Mouse (Mus musculus): Measurements from ENCODE around the gene Prickle3. TPM values are rescaled to one million over a fixed set of nuclear protein-coding genes. Genes with fewer than 3 reads are reported as not detected.
"Not testable (repeated sequence)": the region's sequence is repeated elsewhere in the genome, so short reads cannot be mapped to it uniquely, and the experiment has no call there.

Gene Prickle3
- polyA plus RNA-seq, 1 experiment from 2014 or later = 9.7 TPM

DNA sequence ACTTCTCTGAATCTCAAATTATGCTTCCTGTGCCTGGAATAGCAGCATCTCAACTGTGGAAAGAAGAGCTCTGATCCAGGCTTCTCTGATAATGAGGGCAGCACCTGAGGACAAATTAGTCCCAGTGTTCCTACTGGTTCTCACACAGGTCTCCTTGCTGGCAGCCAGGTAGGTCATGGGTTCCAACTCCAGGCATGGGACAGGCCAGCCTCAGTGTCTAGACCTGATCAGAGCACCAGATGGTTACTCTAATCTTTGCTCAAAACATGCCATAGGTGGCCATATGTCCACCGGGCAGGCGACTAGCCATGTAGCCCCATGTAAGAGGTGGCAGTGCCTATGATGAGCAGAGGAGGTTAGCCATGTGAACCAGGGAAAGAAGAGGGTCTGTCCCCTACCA is 31.3 kb downstream of the Prickle3 start:
- WGBS = 87% methylated on average over 2 of the region's 2 CpGs
- H3K4me3 ChIP-seq (replicated peaks; ENCODE audit: low read depth, low read length) = no peak overlapping the region
- no peaks in the 10 kb centered on the region for H3K36me3 ChIP-seq (ENCODE audit: insufficient read depth, low read length)
- no peak for DNase-seq (ENCODE audit: low spot score)
- no peak for TF ChIP-seq CTCF (IDR thresholded peaks at IDR 0.05; ENCODE audit: low read depth)
- ATAC-seq (replicated peaks; ENCODE audit: low FRiP score, low read depth) = no peak
- no peak overlapping the region for H3K9ac ChIP-seq (ENCODE audit: low read depth, low read length)
- no peaks in the 10 kb centered on the region for H3K9me3 ChIP-seq (replicated peaks; ENCODE audit: low read length)
- no peak overlapping the region for H3K27ac ChIP-seq
- H3K4me2 ChIP-seq (ENCODE audit: low read length) = no peak overlapping the region
- no peaks in the 10 kb centered on the region for H3K27me3 ChIP-seq (ENCODE audit: insufficient read depth, low read length)
- no peaks in the 10 kb centered on the region for H3K4me1 ChIP-seq (replicated peaks; ENCODE audit: insufficient read depth, low read length)

DNA sequence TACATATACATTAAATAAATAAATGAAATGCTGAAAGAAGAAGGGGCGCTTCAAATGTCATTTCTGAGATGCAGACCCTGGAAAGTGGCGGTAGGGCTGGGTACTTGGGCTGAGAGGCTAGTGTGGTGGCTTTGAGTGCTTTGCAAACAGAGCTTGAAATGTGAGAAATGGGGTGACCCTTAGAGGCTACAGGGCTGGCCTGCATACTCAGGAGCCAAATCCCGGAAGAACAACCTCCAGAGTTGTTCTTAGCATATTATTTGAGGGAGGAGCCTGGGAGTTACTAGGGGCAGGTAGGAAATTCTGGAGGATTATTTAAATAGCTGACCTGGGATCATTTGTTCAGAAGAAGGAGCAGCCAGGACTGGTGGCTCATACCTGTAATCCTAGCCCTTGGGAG is 33.4 kb downstream of the Prickle3 start:
- WGBS = 61% methylated on average over 3 of the region's 3 CpGs
- ATAC-seq (replicated peaks; ENCODE audit: low FRiP score, low read depth) (no peak), DNase-seq (ENCODE audit: low spot score) (no peak)
- no peak overlapping the region for H3K4me3 ChIP-seq (replicated peaks; ENCODE audit: low read depth, low read length)
- no peaks in the 10 kb centered on the region for H3K27me3 ChIP-seq (ENCODE audit: insufficient read depth, low read length)
- no peak for TF ChIP-seq CTCF (IDR thresholded peaks at IDR 0.05; ENCODE audit: low read depth)
- H3K4me1 ChIP-seq (replicated peaks; ENCODE audit: insufficient read depth, low read length) = no peaks in the 10 kb centered on the region
- H3K27ac ChIP-seq = no peak overlapping the region
- no peak overlapping the region for H3K4me2 ChIP-seq (ENCODE audit: low read length)
- H3K9me3 ChIP-seq (replicated peaks; ENCODE audit: low read length) = no peaks in the 10 kb centered on the region
- H3K36me3 ChIP-seq (ENCODE audit: insufficient read depth, low read length) = no peaks in the 10 kb centered on the region
- no peak overlapping the region for H3K9ac ChIP-seq (ENCODE audit: low read depth, low read length)

DNA sequence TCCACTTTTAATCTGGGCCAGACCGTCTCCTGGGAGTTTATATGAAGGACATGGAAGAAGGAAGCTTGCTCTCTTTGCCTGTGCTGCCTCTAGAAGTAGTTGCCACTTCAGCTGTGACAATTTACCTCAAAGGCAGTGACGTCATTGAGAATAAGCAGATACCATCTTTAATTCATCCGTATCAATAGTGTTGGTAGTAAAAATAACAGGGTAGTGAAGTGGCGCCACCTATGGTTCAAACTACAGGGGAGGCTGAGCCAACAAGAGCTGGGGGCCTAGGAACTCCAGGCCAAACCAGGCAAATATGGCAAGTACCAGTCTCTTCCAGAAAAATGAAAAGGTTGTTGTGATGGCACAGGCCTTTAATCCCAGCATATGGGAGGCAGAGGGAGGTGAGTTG is 35.8 kb downstream of the Prickle3 start:
- DNase-seq (ENCODE audit: low spot score) = peak; percentile 49

DNA sequence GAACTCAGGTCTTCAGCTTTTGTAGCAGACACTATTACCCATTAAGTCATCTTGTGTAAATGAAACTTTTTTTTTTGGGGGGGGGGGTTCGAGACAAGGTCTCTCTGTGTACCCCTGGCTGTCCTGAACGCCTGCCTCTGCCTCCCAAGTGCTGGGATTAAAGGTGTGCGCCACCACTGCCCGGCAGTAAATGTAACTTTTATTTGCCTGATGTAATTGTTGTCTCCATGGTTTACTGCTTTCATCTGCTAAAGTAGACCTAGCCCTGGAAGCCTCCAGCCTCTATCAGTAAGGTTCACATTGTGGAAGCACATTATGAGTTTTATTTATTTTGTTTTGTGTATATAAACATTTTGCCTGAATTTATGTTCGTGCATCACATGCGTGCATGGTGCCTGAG is 39.5 kb downstream of the Prickle3 start:
- H3K4me3 ChIP-seq (replicated peaks; ENCODE audit: low read depth, low read length) = peak overlapping the region; percentile 51; the same call in 1 of the 2 replicates

More for the DNA sequence above, 35.8 kb downstream of the Prickle3 start:
- Histone ChIP-seq H3K27ac (no peak overlapping the region), H3K36me3 (ENCODE audit: insufficient read depth, low read length) (no peaks in the 10 kb centered on the region), H3K4me1 (replicated peaks; ENCODE audit: insufficient read depth, low read length) (no peaks in the 10 kb centered on the region), H3K4me3 (replicated peaks; ENCODE audit: low read depth, low read length) (no peak overlapping the region), H3K9me3 (replicated peaks; ENCODE audit: low read length) (no peaks in the 10 kb centered on the region), H3K9ac (ENCODE audit: low read depth, low read length) (no peak overlapping the region), H3K4me2 (ENCODE audit: low read length) (no peak overlapping the region), H3K27me3 (ENCODE audit: insufficient read depth, low read length) (no peaks in the 10 kb centered on the region)
- no peak for ATAC-seq (replicated peaks; ENCODE audit: low FRiP score, low read depth)
- peak; percentile 65 for TF ChIP-seq CTCF (IDR thresholded peaks at IDR 0.05; ENCODE audit: low read depth)
- WGBS = 45% methylated on average over 4 of the region's 4 CpGs

DNA sequence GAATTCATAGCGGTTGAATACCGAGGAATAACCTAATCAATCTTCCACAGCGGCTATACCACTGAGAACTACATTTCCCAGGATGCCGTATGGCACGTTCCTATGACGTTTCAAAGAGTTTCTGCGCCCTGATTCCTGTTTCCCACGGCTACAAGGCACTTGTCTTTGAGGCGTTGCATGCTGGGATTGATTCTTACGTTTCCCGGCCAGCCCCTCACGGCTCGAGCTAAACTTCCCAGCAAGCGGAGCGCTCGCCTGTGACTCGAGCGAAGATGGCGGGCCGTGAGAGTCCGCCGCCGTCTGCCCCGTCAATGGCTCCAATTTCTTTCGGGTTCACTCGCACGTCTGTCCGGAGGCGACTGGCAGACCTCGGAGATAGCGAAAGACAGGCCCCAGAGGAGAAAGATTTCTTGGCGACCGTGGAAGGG is 39.9 kb downstream of the Prickle3 start, which contains the start of gene Gpkow:
Gene Gpkow (plus strand): TSS at position 178 of the 428 bp plus-strand sequence.
- ATAC-seq (replicated peaks; ENCODE audit: low FRiP score, low read depth) = peak; percentile 94
- H3K36me3 ChIP-seq (ENCODE audit: insufficient read depth, low read length) = no peaks in the 10 kb centered on the region
- no peaks in the 10 kb centered on the region for H3K27me3 ChIP-seq (ENCODE audit: insufficient read depth, low read length)
- H3K4me3 ChIP-seq (replicated peaks; ENCODE audit: low read depth, low read length) = peak within 1 kb of the TSS; percentile 51
- no peak; the same call in 1 of the 2 replicates for TF ChIP-seq CTCF (IDR thresholded peaks at IDR 0.05; ENCODE audit: low read depth)
- H3K4me1 ChIP-seq (replicated peaks; ENCODE audit: insufficient read depth, low read length) = no peaks in the 10 kb centered on the region
- WGBS = 19% methylated on average over 33 of the region's 33 CpGs
- DNase-seq (ENCODE audit: low spot score) = peak; percentile 95
- peak within 1 kb of the TSS; percentile 50; the same call in 1 of the 2 replicates for H3K27ac ChIP-seq
- peak within 1 kb of the TSS; percentile 53 for H3K4me2 ChIP-seq (ENCODE audit: low read length)
- no peaks in the 10 kb centered on the region for H3K9me3 ChIP-seq (replicated peaks; ENCODE audit: low read length)
- H3K9ac ChIP-seq (ENCODE audit: low read depth, low read length) = peak within 1 kb of the TSS; percentile 59

More for the DNA sequence above, 39.5 kb downstream of the Prickle3 start:
- H3K9me3 ChIP-seq (replicated peaks; ENCODE audit: low read length) = no peaks in the 10 kb centered on the region
- H3K4me1 ChIP-seq (replicated peaks; ENCODE audit: insufficient read depth, low read length) = no peaks in the 10 kb centered on the region
- TF ChIP-seq CTCF (IDR thresholded peaks at IDR 0.05; ENCODE audit: low read depth) = no peak
- H3K4me2 ChIP-seq (ENCODE audit: low read length) = peak overlapping the region; percentile 35; the same call in 1 of the 2 replicates
- no peaks in the 10 kb centered on the region for H3K27me3 ChIP-seq (ENCODE audit: insufficient read depth, low read length)
- DNase-seq (ENCODE audit: low spot score) (no peak), ATAC-seq (replicated peaks; ENCODE audit: low FRiP score, low read depth) (peak; percentile 15; the same call in 1 of the 2 replicates)
- H3K27ac ChIP-seq = no peak overlapping the region
- WGBS = 41% methylated on average over 6 of the region's 6 CpGs
- H3K9ac ChIP-seq (ENCODE audit: low read depth, low read length) = no peak overlapping the region
- no peaks in the 10 kb centered on the region for H3K36me3 ChIP-seq (ENCODE audit: insufficient read depth, low read length)

DNA sequence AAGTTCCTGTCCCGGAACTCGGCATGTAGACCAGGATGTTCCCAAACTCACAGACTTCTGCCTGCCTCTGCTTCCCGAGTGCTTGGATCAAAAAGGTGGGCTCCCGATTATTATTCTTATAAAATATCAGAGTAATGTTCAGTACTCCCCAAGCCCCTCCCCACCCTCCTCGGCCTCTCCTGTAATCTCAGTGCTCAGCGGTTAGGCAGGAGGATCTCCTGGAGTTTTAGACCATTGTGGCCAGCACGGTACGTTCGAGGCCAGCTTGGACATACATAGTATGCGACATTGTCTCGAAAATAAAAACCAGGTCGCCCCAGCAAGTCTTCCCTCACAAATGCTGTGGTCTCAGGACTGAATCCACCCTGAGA is 56.7 kb downstream of the Prickle3 start:
- not testable (repeated sequence) for DNase-seq (ENCODE audit: low spot score); H3K36me3 ChIP-seq (ENCODE audit: insufficient read depth, low read length); H3K4me1 ChIP-seq (replicated peaks; ENCODE audit: insufficient read depth, low read length); ATAC-seq (replicated peaks; ENCODE audit: low FRiP score, low read depth); H3K27me3 ChIP-seq (ENCODE audit: insufficient read depth, low read length); H3K9me3 ChIP-seq (replicated peaks; ENCODE audit: low read length); H3K27ac ChIP-seq
- WGBS = 42% methylated on average over 5 of the region's 12 CpGs
- H3K4me2 ChIP-seq (ENCODE audit: low read length) = peak overlapping the region; percentile 50
- 0 out of 2 replicates have a peak overlapping the region, but pooled peaks have one; percentile 21 for H3K4me3 ChIP-seq (replicated peaks; ENCODE audit: low read depth, low read length)
- peak overlapping the region; percentile 31; the same call in 1 of the 2 replicates for H3K9ac ChIP-seq (ENCODE audit: low read depth, low read length)

DNA sequence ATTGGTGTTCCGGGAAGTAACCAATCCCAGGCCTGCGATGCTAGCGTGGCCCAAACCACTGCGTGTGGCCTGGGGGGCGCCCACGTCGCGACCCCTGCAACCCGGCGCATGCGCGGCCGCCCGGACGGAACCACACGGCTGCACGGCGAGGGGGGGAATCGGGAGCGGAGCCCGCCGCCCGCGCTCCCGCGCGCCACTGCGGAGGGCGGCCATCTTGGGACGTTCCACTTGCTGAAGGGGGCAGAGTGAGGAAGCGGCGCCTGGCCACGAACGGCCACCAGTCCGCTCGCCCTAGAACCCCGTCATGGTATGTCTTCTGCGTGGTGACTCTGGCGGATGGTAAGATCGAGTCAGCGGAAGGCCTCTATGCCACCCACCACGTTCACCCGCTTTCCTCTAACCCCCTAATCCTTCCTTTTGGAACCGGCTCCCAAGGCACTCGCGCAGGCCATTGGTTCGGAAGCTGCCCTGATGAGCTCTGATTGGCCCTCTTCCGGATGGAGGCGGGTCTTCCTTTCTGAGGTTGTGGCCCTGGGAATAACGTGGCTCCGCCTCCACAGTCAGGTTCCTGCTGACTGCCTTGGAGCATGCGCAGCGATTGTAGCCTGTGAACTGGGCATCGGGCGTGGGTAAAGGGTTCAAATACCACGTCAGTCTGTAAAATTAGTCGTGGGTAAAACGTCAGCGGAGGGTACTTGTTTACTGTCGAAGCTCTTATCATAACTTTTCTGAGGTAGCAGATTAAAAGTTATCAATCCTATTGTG is 57.3 kb downstream of the Prickle3 start, which contains the start of gene Wdr45:
Gene Wdr45 (plus strand): TSS at position 199 of the 765 bp plus-strand sequence.
- H3K9ac ChIP-seq (ENCODE audit: low read depth, low read length) = peak within 1 kb of the TSS; percentile 31; the same call in 1 of the 2 replicates
- not testable (repeated sequence) for H3K27me3 ChIP-seq (ENCODE audit: insufficient read depth, low read length); H3K4me1 ChIP-seq (replicated peaks; ENCODE audit: insufficient read depth, low read length); H3K36me3 ChIP-seq (ENCODE audit: insufficient read depth, low read length); H3K9me3 ChIP-seq (replicated peaks; ENCODE audit: low read length)
- DNase-seq (ENCODE audit: low spot score) (peak; percentile 96), ATAC-seq (replicated peaks; ENCODE audit: low FRiP score, low read depth) (peak; percentile 96)
- 15% methylated on average over 41 of the region's 60 CpGs for WGBS
- H3K4me3 ChIP-seq (replicated peaks; ENCODE audit: low read depth, low read length) = 0 out of 2 replicates have a peak within 1 kb of the TSS, but pooled peaks have one; percentile 21
- H3K4me2 ChIP-seq (ENCODE audit: low read length) = peak within 1 kb of the TSS; percentile 50
- H3K27ac ChIP-seq = 0 out of 2 replicates have a peak within 1 kb of the TSS, but pooled peaks have one; percentile 47
